Mouse (Mus musculus): ENCODE measurements around the gene Gdpd1. TPM values are rescaled to one million over a fixed set of nuclear protein-coding genes. Genes with fewer than 3 reads are reported as not detected.

Gene Gdpd1
- polyA plus RNA-seq, 1 experiment from 2014 or later = 32.1 TPM

DNA sequence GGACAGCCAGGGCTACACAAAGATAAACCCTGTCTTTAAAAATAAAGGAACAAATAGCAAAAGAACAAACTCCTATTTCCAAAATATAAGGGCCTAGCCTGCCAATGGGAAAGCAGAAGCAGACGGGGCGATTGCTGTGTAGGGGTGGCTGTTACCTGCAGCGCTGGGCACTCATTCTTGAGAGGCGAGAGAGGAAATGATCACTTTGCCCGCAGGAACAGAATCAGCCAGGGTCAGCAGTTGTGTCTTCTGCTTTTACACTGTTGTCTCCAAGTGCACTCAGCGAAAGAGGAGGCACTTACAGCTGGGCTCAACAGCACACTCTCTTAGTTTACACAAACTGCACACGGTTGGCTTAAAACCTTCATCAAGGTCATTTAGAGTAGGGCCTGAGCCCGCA lies 54.4 kb downstream of the Gdpd1 start:
- WGBS = 83% methylated on average over 8 of the region's 8 CpGs
- no peaks in the 10 kb centered on the region for H3K9me3 ChIP-seq (replicated peaks; ENCODE audit: control insufficient read depth, low read length)
- no peak overlapping the region for H3K4me2 ChIP-seq (ENCODE audit: low read depth, low read length)
- H3K27me3 ChIP-seq (ENCODE audit: control insufficient read depth, insufficient read depth, low read length) = no peaks in the 10 kb centered on the region
- no peak overlapping the region for H3K4me3 ChIP-seq (ENCODE audit: low read length)
- no peaks in the 10 kb centered on the region for H3K4me1 ChIP-seq (ENCODE audit: control insufficient read depth, insufficient read depth, low read length)
- H3K36me3 ChIP-seq (ENCODE audit: control insufficient read depth, insufficient read depth) = no peaks in the 10 kb centered on the region
- no peak overlapping the region for H3K9ac ChIP-seq (ENCODE audit: low read length)
- H3K27ac ChIP-seq (ENCODE audit: low read length) = no peak overlapping the region
- no peak for ATAC-seq (replicated peaks; ENCODE audit: extremely low read depth, insufficient read depth, low FRiP score)

DNA sequence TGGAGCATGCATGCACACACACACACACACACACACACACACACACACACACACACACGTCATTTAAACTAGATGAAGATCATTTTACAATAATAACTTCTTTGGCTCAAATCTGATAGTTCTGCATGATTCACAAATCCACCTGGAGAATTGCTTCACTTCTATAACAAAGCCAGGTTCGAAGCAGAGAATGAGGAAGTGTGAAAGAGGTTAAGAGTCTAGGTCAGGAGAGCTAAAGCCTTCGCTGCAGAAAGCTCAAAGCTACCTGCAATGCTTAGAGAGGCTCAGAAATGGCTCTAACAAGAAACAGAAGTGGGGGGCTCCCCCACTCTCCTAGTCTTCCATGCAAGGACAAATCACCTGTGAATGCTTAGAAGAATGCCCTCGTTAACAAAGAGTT lies 55.8 kb downstream of the Gdpd1 start:
- WGBS = 73% methylated on average over 4 of the region's 4 CpGs
- H3K4me2 ChIP-seq (ENCODE audit: low read depth, low read length) = no peak overlapping the region
- no peak for ATAC-seq (replicated peaks; ENCODE audit: extremely low read depth, insufficient read depth, low FRiP score)

DNA sequence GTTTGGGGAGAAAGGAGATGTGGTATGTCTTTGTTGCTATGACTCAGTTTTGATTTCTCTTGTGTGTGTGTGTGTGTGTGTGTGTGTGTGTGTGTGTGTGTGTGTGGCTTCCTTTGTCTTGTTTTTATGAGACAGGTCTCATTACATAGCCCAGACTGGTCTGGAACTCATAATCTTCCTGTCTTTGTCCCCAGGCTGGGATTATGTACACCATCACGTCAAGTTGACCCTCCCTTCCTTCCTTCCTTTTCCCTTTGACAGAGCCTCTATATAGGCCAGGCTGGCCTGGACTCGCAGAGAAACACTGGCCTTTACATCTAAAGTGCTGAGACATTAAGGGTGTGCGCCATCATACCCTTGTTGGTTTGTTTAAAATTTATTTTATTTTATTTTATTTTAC lies 58.2 kb downstream of the Gdpd1 start:
- Histone ChIP-seq H3K4me1 (ENCODE audit: control insufficient read depth, insufficient read depth, low read length) (no peaks in the 10 kb centered on the region), H3K27me3 (ENCODE audit: control insufficient read depth, insufficient read depth, low read length) (no peaks in the 10 kb centered on the region), H3K27ac (ENCODE audit: low read length) (no peak overlapping the region), H3K9me3 (replicated peaks; ENCODE audit: control insufficient read depth, low read length) (no peaks in the 10 kb centered on the region), H3K9ac (ENCODE audit: low read length) (no peak overlapping the region), H3K36me3 (ENCODE audit: control insufficient read depth, insufficient read depth) (no peaks in the 10 kb centered on the region), H3K4me3 (ENCODE audit: low read length) (no peak overlapping the region), H3K4me2 (ENCODE audit: low read depth, low read length) (no peak overlapping the region)
- WGBS = 66% methylated on average over 3 of the region's 3 CpGs
- ATAC-seq (replicated peaks; ENCODE audit: extremely low read depth, insufficient read depth, low FRiP score) = peak; percentile 58; the same call in 1 of the 2 replicates

More for the DNA sequence above, 55.8 kb downstream of the Gdpd1 start:
- no peak overlapping the region for H3K9ac ChIP-seq (ENCODE audit: low read length)
- H3K4me1 ChIP-seq (ENCODE audit: control insufficient read depth, insufficient read depth, low read length) = no peaks in the 10 kb centered on the region
- H3K27ac ChIP-seq (ENCODE audit: low read length) = no peak overlapping the region
- H3K4me3 ChIP-seq (ENCODE audit: low read length) = no peak overlapping the region
- H3K36me3 ChIP-seq (ENCODE audit: control insufficient read depth, insufficient read depth) = no peaks in the 10 kb centered on the region
- H3K9me3 ChIP-seq (replicated peaks; ENCODE audit: control insufficient read depth, low read length) = no peaks in the 10 kb centered on the region
- no peaks in the 10 kb centered on the region for H3K27me3 ChIP-seq (ENCODE audit: control insufficient read depth, insufficient read depth, low read length)

DNA sequence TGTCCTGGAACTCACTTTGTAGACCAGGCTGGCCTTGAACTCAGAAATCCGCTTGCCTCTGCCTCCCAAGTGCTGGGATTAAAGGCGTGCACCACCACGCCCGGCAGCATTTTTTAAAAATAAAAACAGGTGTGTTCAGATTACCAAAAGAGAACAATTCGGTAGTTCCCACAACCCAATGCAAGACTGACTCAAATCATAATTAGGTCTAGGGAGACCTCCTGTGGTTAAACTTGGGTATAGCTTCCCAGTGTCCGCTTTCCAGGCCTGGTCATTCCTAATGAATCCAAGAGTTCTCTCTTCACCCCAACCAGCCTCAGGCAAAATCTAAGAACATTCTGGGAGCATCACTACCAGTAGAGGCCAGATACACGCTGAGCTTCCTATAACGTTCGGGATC lies 63.4 kb downstream of the Gdpd1 start:
- Histone ChIP-seq H3K27ac (ENCODE audit: low read length) (no peak overlapping the region), H3K4me2 (ENCODE audit: low read depth, low read length) (no peak overlapping the region), H3K9me3 (replicated peaks; ENCODE audit: control insufficient read depth, low read length) (no peaks in the 10 kb centered on the region), H3K4me1 (ENCODE audit: control insufficient read depth, insufficient read depth, low read length) (0 out of 2 replicates have a peak, but pooled peaks cover 3% of the 10 kb centered on the region), H3K4me3 (ENCODE audit: low read length) (no peak overlapping the region), H3K36me3 (ENCODE audit: control insufficient read depth, insufficient read depth) (no peaks in the 10 kb centered on the region), H3K27me3 (ENCODE audit: control insufficient read depth, insufficient read depth, low read length) (no peaks in the 10 kb centered on the region), H3K9ac (ENCODE audit: low read length) (peak overlapping the region; percentile 25; the same call in 1 of the 2 replicates)
- peak; percentile 55 for ATAC-seq (replicated peaks; ENCODE audit: extremely low read depth, insufficient read depth, low FRiP score)
- 19% methylated on average over 9 of the region's 9 CpGs for WGBS

GRCm38 (mm10) chr11:87007371-87007770 lies 66.5 kb downstream of the Gdpd1 start:
- H3K4me1 ChIP-seq (ENCODE audit: control insufficient read depth, insufficient read depth, low read length) = 0 out of 2 replicates have a peak, but pooled peaks cover 3% of the 10 kb centered on the region
- H3K9me3 ChIP-seq (replicated peaks; ENCODE audit: control insufficient read depth, low read length) = no peaks in the 10 kb centered on the region
- ATAC-seq (replicated peaks; ENCODE audit: extremely low read depth, insufficient read depth, low FRiP score) = no peak
- no peak overlapping the region for H3K27ac ChIP-seq (ENCODE audit: low read length)
- H3K4me2 ChIP-seq (ENCODE audit: low read depth, low read length) = no peak overlapping the region
- H3K9ac ChIP-seq (ENCODE audit: low read length) = no peak overlapping the region
- WGBS = 49% methylated on average over 8 of the region's 8 CpGs
- H3K27me3 ChIP-seq (ENCODE audit: control insufficient read depth, insufficient read depth, low read length) = no peaks in the 10 kb centered on the region
- no peaks in the 10 kb centered on the region for H3K36me3 ChIP-seq (ENCODE audit: control insufficient read depth, insufficient read depth)
- H3K4me3 ChIP-seq (ENCODE audit: low read length) = no peak overlapping the region

DNA sequence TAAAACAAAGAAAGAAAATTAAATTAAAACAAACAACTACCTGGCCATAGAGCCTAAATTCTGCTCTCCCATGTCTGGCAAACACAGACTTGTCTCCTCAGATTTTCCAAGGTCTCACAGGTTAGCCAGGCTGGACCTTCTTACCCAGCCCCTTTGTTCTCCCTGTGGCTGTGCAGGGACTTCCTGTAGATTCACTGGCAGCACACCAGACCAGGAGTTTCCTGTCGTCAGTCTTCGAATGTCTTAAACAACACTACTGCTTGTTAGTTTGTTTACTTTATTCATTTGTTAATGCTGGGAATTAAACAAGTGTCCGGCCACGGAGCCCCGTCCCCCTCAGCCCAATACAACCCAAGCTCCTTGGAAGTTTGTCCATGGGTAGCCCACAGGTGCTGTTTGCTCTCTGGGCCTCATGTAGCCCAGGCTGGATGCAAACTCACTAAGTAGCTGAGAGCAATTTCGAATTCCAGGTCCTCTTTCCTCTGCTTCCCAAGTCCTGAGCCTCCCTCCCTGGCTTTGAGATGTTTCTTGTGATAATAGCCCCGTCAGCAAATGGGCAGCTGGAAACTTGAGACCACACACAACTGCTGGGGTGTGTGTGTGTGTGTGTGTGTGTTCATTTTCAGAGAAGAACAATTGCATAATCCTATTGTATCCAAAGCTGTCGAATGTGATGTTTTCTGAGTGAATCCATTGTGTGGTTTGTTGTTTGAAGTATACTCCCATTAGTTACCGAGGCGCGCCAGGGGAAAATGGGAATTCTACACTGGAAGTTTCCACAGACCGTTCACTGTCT lies 68.7 kb downstream of the Gdpd1 start:
- 50% methylated on average over 12 of the region's 12 CpGs for WGBS
- Histone ChIP-seq H3K9me3 (replicated peaks; ENCODE audit: control insufficient read depth, low read length) (no peaks in the 10 kb centered on the region), H3K36me3 (ENCODE audit: control insufficient read depth, insufficient read depth) (no peaks in the 10 kb centered on the region), H3K4me3 (ENCODE audit: low read length) (no peak overlapping the region), H3K9ac (ENCODE audit: low read length) (no peak overlapping the region), H3K4me1 (ENCODE audit: control insufficient read depth, insufficient read depth, low read length) (0 out of 2 replicates have a peak, but pooled peaks cover 3% of the 10 kb centered on the region), H3K27me3 (ENCODE audit: control insufficient read depth, insufficient read depth, low read length) (no peaks in the 10 kb centered on the region), H3K4me2 (ENCODE audit: low read depth, low read length) (no peak overlapping the region), H3K27ac (ENCODE audit: low read length) (peak overlapping the region; percentile 59)
- ATAC-seq (replicated peaks; ENCODE audit: extremely low read depth, insufficient read depth, low FRiP score) = no peak

DNA sequence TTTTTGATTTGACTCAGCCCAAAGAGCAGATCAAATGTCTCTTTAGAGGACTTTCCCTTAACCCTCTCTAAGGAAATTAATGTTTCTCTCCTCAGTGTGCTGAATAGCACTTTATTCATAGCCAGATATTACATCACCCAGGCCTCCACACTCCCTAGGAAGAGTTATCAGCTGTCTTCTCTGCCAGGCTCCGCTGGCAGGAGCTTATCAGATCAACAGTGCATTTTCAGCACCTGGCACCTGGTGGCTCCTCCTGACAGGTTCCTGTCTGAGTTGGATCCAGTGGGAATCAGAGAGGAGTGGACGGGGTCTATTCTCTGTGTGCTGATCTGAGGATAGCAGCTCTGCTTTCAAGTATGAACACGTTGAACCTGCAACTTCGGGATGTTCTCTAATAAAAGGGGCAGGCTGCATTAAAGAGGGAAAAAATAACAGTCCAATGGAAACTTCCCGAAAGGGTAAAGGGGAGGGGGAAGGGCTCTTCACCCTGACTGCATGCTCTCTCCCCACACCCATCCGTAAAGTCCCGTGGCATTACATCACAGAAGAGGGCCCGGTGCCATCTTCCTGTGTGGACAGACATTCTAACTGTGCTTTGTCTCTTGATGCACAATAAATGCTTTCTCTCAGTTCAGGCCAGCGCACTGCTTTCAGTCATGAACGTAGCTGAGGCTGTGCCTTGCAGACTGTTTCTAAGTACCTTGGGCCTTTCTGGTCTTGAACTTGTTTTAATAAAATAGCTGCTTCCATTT lies 71.6 kb downstream of the Gdpd1 start:
- ATAC-seq (replicated peaks; ENCODE audit: extremely low read depth, insufficient read depth, low FRiP score) = no peak
- H3K4me3 ChIP-seq (ENCODE audit: low read length) = no peak overlapping the region
- no peaks in the 10 kb centered on the region for H3K9me3 ChIP-seq (replicated peaks; ENCODE audit: control insufficient read depth, low read length)
- H3K9ac ChIP-seq (ENCODE audit: low read length) = no peak overlapping the region
- WGBS = 55% methylated on average over 10 of the region's 10 CpGs
- no peaks in the 10 kb centered on the region for H3K36me3 ChIP-seq (ENCODE audit: control insufficient read depth, insufficient read depth)
- no peaks in the 10 kb centered on the region for H3K27me3 ChIP-seq (ENCODE audit: control insufficient read depth, insufficient read depth, low read length)
- 0 out of 2 replicates have a peak overlapping the region, but pooled peaks have one; percentile 0 for H3K27ac ChIP-seq (ENCODE audit: low read length)
- 0 out of 2 replicates have a peak, but pooled peaks cover 2% of the 10 kb centered on the region for H3K4me1 ChIP-seq (ENCODE audit: control insufficient read depth, insufficient read depth, low read length)
- H3K4me2 ChIP-seq (ENCODE audit: low read depth, low read length) = no peak overlapping the region

- H3K36me3 ChIP-seq (ENCODE audit: control insufficient read depth, insufficient read depth) = no peaks in the 10 kb centered on the region
- ATAC-seq (replicated peaks; ENCODE audit: extremely low read depth, insufficient read depth, low FRiP score) = no peak
- 65% methylated on average over 8 of the region's 8 CpGs for WGBS
These were observed 72.6 kb downstream of the Gdpd1 start for GRCm38 (mm10) chr11:87001217-87001616.

GRCm38 (mm10) chr11:86996266-86996665 lies 77.6 kb downstream of the Gdpd1 start:
- Histone ChIP-seq H3K9ac (ENCODE audit: low read length) (no peak overlapping the region), H3K9me3 (replicated peaks; ENCODE audit: control insufficient read depth, low read length) (no peaks in the 10 kb centered on the region), H3K4me2 (ENCODE audit: low read depth, low read length) (no peak overlapping the region), H3K4me3 (ENCODE audit: low read length) (no peak overlapping the region), H3K4me1 (ENCODE audit: control insufficient read depth, insufficient read depth, low read length) (peaks cover 25% of the 10 kb centered on the region), H3K36me3 (ENCODE audit: control insufficient read depth, insufficient read depth) (no peaks in the 10 kb centered on the region), H3K27ac (ENCODE audit: low read length) (no peak overlapping the region), H3K27me3 (ENCODE audit: control insufficient read depth, insufficient read depth, low read length) (no peaks in the 10 kb centered on the region)
- 64% methylated on average over 2 of the region's 2 CpGs for WGBS
- ATAC-seq (replicated peaks; ENCODE audit: extremely low read depth, insufficient read depth, low FRiP score) = no peak

More at GRCm38 (mm10) chr11:87001217-87001616, 72.6 kb downstream of the Gdpd1 start:
- Histone ChIP-seq H3K4me1 (ENCODE audit: control insufficient read depth, insufficient read depth, low read length) (0 out of 2 replicates have a peak, but pooled peaks cover 2% of the 10 kb centered on the region), H3K9ac (ENCODE audit: low read length) (no peak overlapping the region), H3K27me3 (ENCODE audit: control insufficient read depth, insufficient read depth, low read length) (no peaks in the 10 kb centered on the region), H3K4me3 (ENCODE audit: low read length) (no peak overlapping the region), H3K4me2 (ENCODE audit: low read depth, low read length) (no peak overlapping the region), H3K27ac (ENCODE audit: low read length) (no peak overlapping the region), H3K9me3 (replicated peaks; ENCODE audit: control insufficient read depth, low read length) (no peaks in the 10 kb centered on the region)
